In the genomic region with DNA sequence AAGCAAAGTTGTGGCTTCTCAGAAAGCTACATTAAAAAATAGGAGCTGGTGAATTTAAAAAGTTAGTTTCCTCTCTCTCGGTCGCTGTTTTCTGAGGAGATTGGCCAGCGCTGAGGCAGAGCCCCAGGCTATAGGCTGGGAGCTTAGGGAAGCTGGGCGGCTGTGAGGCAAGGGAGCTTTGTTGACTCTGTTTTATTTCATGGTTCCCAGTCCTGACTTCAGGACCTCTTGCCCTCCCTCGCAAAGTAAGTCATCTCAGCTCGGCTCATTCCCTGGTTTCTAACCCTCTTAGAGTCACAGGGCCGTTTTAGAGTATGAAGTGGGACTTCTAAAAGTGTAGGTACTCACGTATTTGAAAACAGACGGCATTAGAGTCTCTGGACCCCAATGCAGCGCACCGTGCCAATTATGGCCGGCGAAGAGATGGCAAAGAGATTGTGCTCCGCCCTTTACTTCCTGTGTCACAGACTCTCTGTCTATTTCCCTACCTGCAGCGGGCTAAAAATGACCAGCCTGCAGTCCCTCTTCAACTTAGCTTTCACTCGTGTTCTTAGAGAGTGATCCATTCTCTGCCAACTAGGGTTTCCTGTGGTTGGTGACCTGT, we compare ENCODE assay signal across 9 mouse cellular contexts. TPM values are rescaled to one million over a fixed set of nuclear protein-coding genes. Genes with fewer than 3 reads are reported as not detected.
DNase-seq lines count a peak whose midpoint lies in the region; ATAC-seq and TF ChIP-seq lines count a peak whose summit lies in the region.
"Had no signal": no experiment of that assay in that cellular context is flagged by ENCODE, and none has a peak within 500 bp of the region (broad histone marks: within the 10 kb centered on the region; RNA-seq: fewer than 3 reads in every experiment).

No protein-coding gene starts in this region.

- 19% methylated on average over 16 of the region's 16 CpGs for WGBS in embryonic facial prominence, embryonic 12.5 days
- 20% methylated on average over 16 of the region's 16 CpGs for WGBS in intestine, embryonic 15.5 days

- intact Hi-C loops in left cerebral cortex, adult 2 months (cut with DNase I): no loop called here
- intact Hi-C loops in left cerebral cortex, postnatal 36 days (cut with DNase I): no loop called here

- peaks cover 6% of the 10 kb centered on the region; the same call in 1 of the 2 replicates for H3K4me1 ChIP-seq in embryonic facial prominence, embryonic 12.5 days
- H3K4me1 ChIP-seq in intestine, embryonic 15.5 days (replicated peaks): peaks cover 38% of the 10 kb centered on the region

- H3K27ac ChIP-seq in left cerebral cortex, adult 2 months: no peak overlapping the region
- peak overlapping the region; percentile 26; the same call in 1 of the 2 replicates for H3K27ac ChIP-seq in embryonic facial prominence, embryonic 12.5 days
- H3K27ac ChIP-seq in intestine, embryonic 15.5 days: peak overlapping the region; percentile 80

- no peak overlapping the region for H3K9ac ChIP-seq in embryonic facial prominence, embryonic 12.5 days
- H3K9ac ChIP-seq in intestine, embryonic 15.5 days: no peak overlapping the region

- H3K27me3 ChIP-seq in embryonic facial prominence, embryonic 12.5 days: 0 out of 2 replicates have a peak, but pooled peaks cover 10% of the 10 kb centered on the region
- no peaks in the 10 kb centered on the region for H3K27me3 ChIP-seq in intestine, embryonic 15.5 days (replicated peaks)

- H3K4me2 ChIP-seq in embryonic facial prominence, embryonic 12.5 days (replicated peaks): peak overlapping the region; percentile 94
- peak overlapping the region; percentile 95 for H3K4me2 ChIP-seq in intestine, embryonic 15.5 days (replicated peaks)

- H3K9me3 ChIP-seq in embryonic facial prominence, embryonic 12.5 days: no peaks in the 10 kb centered on the region
- H3K9me3 ChIP-seq in intestine, embryonic 15.5 days: no peaks in the 10 kb centered on the region

- no peak for DNase-seq in left cerebral cortex, adult 2 months (ENCODE audit: extremely low spot score in 1 of 2, low spot score in 2 of 2)
- no peak for DNase-seq in left cerebral cortex, postnatal 36 days (ENCODE audit: low spot score in 2 of 2)
- peak; percentile 31 to 33 for DNase-seq in natural killer cell, adult 2 months (ENCODE audit: low spot score in 2 of 2)
- no peak for DNase-seq in thymus, postnatal 36 days

- no peaks in the 10 kb centered on the region for H3K36me3 ChIP-seq in embryonic facial prominence, embryonic 12.5 days
- no peaks in the 10 kb centered on the region for H3K36me3 ChIP-seq in intestine, embryonic 15.5 days

- H3K4me3 ChIP-seq in left cerebral cortex, adult 2 months: peak overlapping the region; percentile 61
- peak overlapping the region; percentile 47 for H3K4me3 ChIP-seq in embryonic facial prominence, embryonic 12.5 days
- peak overlapping the region; percentile 53 for H3K4me3 ChIP-seq in intestine, embryonic 15.5 days (replicated peaks)

- no peak for TF ChIP-seq CTCF in left cerebral cortex, adult 2 months (IDR thresholded peaks at IDR 0.05)

- ATAC-seq in embryonic facial prominence, embryonic 12.5 days (ENCODE audit: insufficient number of reproducible peaks, insufficient read depth, low FRiP score, low TSS enrichment): no peak
- peak; percentile 44 for ATAC-seq in intestine, embryonic 15.5 days
- ATAC-seq in monocyte, adult 5-6 weeks (replicated peaks; ENCODE audit: insufficient number of reproducible peaks, low FRiP score, low TSS enrichment, poor library complexity, severe bottlenecking): no peak
- no peak for ATAC-seq in erythroid progenitor cell, adult 5-6 weeks (replicated peaks; ENCODE audit: low FRiP score, poor library complexity, severe bottlenecking)

RNA-seq across cellular contexts. Expression of a gene that starts 0.6 kb away (rescaled TPM):
- 1 to 10 TPM; 4.5 to 6.0 TPM for total RNA-seq in left cerebral cortex, adult 2 months (2021)
- 1 to 10 TPM; 4.6 to 5.1 TPM for total RNA-seq in left cerebral cortex, postnatal 36 days (2021)
- polyA plus RNA-seq in embryonic facial prominence, embryonic 12.5 days (2016; fragmentation: Nextera tagmentation; extraction: Ambion mirVana): 14.4 and 14.7 TPM in 2 replicates
- polyA plus RNA-seq in intestine, embryonic 15.5 days (2015; fragmentation: Nextera tagmentation; extraction: Ambion mirVana): 9.9 and 11.3 TPM in 2 replicates
- 124 to 138 TPM (median 133 TPM) in 3 replicates for total RNA-seq in monocyte, adult 5-6 weeks (2017)
- 28.1 and 28.8 TPM in 2 replicates for total RNA-seq in erythroid progenitor cell, adult 5-6 weeks (2015; ENCODE audit: low replicate concordance)
- 6.9 and 11.4 TPM in 2 replicates for total RNA-seq in erythroid progenitor cell, adult 5-6 weeks (2017; ENCODE audit: low replicate concordance)

RNA-seq across cellular contexts. Expression of a gene that starts 24.0 kb away (rescaled TPM):
- total RNA-seq in left cerebral cortex, adult 2 months (2021): 1 to 10 TPM; 1.8 to 2.0 TPM
- total RNA-seq in left cerebral cortex, postnatal 36 days (2021): 1 to 10 TPM; 1.0 to 1.8 TPM
- 12.6 and 16.9 TPM in 2 replicates for polyA plus RNA-seq in embryonic facial prominence, embryonic 12.5 days (2016; fragmentation: Nextera tagmentation; extraction: Ambion mirVana)
- 25.6 and 28.0 TPM in 2 replicates for polyA plus RNA-seq in intestine, embryonic 15.5 days (2015; fragmentation: Nextera tagmentation; extraction: Ambion mirVana)
- total RNA-seq in monocyte, adult 5-6 weeks (2017): 0.38 TPM in 1 of 3 replicates, not detected in the others
- total RNA-seq in erythroid progenitor cell, adult 5-6 weeks (2015; ENCODE audit: low replicate concordance): not detected in 2 replicates
- 2.8 TPM in 1 of 2 replicates, not detected in the other for total RNA-seq in erythroid progenitor cell, adult 5-6 weeks (2017; ENCODE audit: low replicate concordance)
- total RNA-seq: neutrophil, adult 5-6 weeks had no signal

RNA-seq across cellular contexts. Expression of a gene that starts 42.3 kb away (rescaled TPM):
- under 1 TPM; 0.29 to 0.58 TPM for total RNA-seq in left cerebral cortex, adult 2 months (2021)
- total RNA-seq in left cerebral cortex, postnatal 36 days (2021): under 1 TPM; 0.10 to 0.20 TPM
- polyA plus RNA-seq in embryonic facial prominence, embryonic 12.5 days (2016; fragmentation: Nextera tagmentation; extraction: Ambion mirVana): 0.09 and 0.10 TPM in 2 replicates
- 0.01 and 0.11 TPM in 2 replicates for polyA plus RNA-seq in intestine, embryonic 15.5 days (2015; fragmentation: Nextera tagmentation; extraction: Ambion mirVana)
- total RNA-seq in monocyte, adult 5-6 weeks (2017): 0.29 to 0.68 TPM (median 0.32 TPM) in 3 replicates
- total RNA-seq in erythroid progenitor cell, adult 5-6 weeks (2015; ENCODE audit: low replicate concordance): under 0.01 and 0.42 TPM in 2 replicates
- total RNA-seq in erythroid progenitor cell, adult 5-6 weeks (2017; ENCODE audit: low replicate concordance): 0.08 and 0.13 TPM in 2 replicates

RNA-seq across cellular contexts. Expression of a gene that starts 45.6 kb away (rescaled TPM):
- total RNA-seq in left cerebral cortex, adult 2 months (2021): 10 to 100 TPM; 21.9 to 24.1 TPM
- 10 to 100 TPM; 24.0 to 28.5 TPM for total RNA-seq in left cerebral cortex, postnatal 36 days (2021)
- polyA plus RNA-seq in embryonic facial prominence, embryonic 12.5 days (2016; fragmentation: Nextera tagmentation; extraction: Ambion mirVana): 258 and 265 TPM in 2 replicates
- 111 and 126 TPM in 2 replicates for polyA plus RNA-seq in intestine, embryonic 15.5 days (2015; fragmentation: Nextera tagmentation; extraction: Ambion mirVana)
- 10.3 to 14.1 TPM (median 11.5 TPM) in 3 replicates for total RNA-seq in monocyte, adult 5-6 weeks (2017)
- 20.2 and 29.8 TPM in 2 replicates for total RNA-seq in erythroid progenitor cell, adult 5-6 weeks (2015; ENCODE audit: low replicate concordance)
- total RNA-seq in erythroid progenitor cell, adult 5-6 weeks (2017; ENCODE audit: low replicate concordance): 5.5 and 6.3 TPM in 2 replicates

Comparison
In these comparisons a context has a peak if more than half of its experiments do, and no peak if none do; other contexts are left out.
1. DNase-seq: peak in natural killer cell, adult 2 months (2 of 2); none in left cerebral cortex, adult 2 months (0 of 2), left cerebral cortex, postnatal 36 days (0 of 2) and thymus, postnatal 36 days (0 of 2).
2. Peak in every context shown above with its lines, with median percentiles within 50 percentile points of each other: H3K4me3 ChIP-seq.